Mouse (Mus musculus): Measurements from ENCODE around the gene Secisbp2. TPM values are rescaled to one million over a fixed set of nuclear protein-coding genes. Genes with fewer than 3 reads are reported as not detected.

Gene Secisbp2
- total RNA-seq, 2 experiments from 2014 or later, result 16.8 to 18.0 TPM

GRCm38 (mm10) chr13:51681634-51682033 lies 30.1 kb downstream of the Secisbp2 start:
- no peak for DNase-seq (ENCODE audit: low spot score in 2 of 2)

DNA sequence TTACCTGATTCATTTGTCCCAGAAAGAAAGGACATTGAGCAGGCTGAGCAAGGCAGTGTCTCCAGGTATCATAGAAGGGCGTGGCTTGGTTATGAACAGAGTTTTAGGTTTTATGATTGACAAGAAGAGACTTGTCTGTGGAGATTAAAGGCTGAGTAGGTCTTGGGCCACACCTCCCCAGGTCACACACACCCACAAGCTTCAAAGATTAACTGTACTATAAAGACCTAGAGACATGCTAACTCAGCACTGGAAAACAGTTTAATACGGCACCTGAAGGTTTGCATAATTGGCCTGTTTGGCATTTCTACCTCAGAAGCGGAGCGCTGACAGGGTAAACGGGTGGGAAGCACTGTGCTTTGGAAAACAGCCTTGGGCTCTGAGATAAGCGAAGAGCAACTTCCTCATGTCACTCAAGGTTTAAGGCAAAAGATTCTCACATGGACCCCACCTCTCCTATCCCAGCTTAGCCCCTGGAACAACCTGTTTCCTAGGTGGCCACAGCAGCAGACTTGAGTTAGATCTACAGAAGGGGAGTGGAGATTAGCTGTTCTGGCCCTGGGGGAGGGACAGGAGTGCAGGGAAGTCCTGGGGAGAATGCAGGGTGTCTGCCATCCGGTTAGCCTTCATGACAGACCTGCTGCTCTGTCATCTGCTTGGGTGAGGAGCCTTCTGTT lies 33.9 kb downstream of the Secisbp2 start:
- DNase-seq (ENCODE audit: low spot score in 2 of 2), result no peak

DNA sequence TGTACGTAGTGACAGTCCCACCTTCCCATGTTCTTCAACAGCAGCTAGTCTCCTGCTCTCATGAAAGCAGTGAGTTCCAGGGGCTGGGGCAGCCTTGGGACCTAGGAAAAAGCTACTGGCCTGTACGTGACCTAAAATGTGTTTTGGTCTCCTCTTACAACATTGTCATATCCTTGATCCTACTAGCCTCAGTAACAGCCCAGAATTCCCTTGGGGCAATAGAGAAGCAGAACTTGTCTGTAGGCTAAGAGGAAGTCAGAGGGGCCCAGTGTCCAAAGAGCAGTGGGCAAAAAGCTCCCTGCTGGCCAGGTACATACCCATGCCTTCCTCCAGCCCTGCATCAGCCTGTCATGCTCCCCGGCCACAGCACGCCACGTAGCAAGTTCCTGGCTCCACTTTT lies 35.5 kb downstream of the Secisbp2 start:
- no peak for DNase-seq (ENCODE audit: low spot score in 2 of 2)

GRCm38 (mm10) chr13:51688688-51689087 lies 37.2 kb downstream of the Secisbp2 start:
- no peak for DNase-seq (ENCODE audit: low spot score in 2 of 2)

DNA sequence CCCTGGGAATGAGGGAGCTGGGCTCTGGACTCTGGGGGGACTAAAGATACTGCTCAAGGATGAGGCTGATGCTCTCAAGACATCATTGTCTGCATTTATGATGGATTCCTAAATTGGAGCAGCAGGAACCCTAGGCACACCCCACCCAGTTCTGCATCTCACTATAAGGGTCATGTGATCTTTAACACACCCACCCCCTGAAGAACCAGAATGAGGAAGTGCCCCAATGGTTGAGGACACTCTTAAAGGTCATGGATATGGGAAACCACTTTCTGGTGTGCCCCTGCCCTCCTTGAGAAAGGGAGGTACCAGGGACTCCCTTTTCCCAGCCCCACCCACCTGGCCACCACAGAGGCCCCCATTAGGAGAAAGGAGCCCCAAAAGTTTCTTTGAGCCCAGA lies 45.0 kb downstream of the Secisbp2 start:
- DNase-seq (ENCODE audit: low spot score in 2 of 2), result no peak

- DNase-seq (ENCODE audit: low spot score in 2 of 2), result no peak
These were observed 46.0 kb downstream of the Secisbp2 start for GRCm38 (mm10) chr13:51697455-51697854.

GRCm38 (mm10) chr13:51697897-51698296 lies 46.4 kb downstream of the Secisbp2 start:
- DNase-seq (ENCODE audit: low spot score in 2 of 2), result no peak

- no peak for DNase-seq (ENCODE audit: low spot score in 2 of 2)
These were observed 46.8 kb downstream of the Secisbp2 start for GRCm38 (mm10) chr13:51698318-51698717.

DNA sequence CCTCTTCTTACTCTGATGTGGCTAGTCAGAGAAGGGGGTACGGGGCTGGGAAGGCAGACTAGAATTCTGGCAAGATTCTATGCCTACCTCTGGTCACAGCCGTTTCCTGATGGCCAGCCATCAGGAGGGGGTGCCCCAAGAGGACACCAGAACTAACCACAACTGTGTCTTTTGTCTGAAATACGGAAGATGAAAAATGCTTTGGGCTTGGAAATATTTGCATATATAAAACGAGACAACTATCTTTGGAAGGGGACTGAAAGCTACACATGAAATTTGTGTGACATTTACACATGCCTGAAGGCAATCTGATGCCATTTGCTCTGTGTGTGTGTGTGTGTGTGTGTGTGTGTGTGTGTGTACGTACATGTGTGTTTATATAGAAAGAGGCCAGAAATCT lies 52.4 kb downstream of the Secisbp2 start:
- DNase-seq (ENCODE audit: low spot score in 2 of 2), result no peak

DNA sequence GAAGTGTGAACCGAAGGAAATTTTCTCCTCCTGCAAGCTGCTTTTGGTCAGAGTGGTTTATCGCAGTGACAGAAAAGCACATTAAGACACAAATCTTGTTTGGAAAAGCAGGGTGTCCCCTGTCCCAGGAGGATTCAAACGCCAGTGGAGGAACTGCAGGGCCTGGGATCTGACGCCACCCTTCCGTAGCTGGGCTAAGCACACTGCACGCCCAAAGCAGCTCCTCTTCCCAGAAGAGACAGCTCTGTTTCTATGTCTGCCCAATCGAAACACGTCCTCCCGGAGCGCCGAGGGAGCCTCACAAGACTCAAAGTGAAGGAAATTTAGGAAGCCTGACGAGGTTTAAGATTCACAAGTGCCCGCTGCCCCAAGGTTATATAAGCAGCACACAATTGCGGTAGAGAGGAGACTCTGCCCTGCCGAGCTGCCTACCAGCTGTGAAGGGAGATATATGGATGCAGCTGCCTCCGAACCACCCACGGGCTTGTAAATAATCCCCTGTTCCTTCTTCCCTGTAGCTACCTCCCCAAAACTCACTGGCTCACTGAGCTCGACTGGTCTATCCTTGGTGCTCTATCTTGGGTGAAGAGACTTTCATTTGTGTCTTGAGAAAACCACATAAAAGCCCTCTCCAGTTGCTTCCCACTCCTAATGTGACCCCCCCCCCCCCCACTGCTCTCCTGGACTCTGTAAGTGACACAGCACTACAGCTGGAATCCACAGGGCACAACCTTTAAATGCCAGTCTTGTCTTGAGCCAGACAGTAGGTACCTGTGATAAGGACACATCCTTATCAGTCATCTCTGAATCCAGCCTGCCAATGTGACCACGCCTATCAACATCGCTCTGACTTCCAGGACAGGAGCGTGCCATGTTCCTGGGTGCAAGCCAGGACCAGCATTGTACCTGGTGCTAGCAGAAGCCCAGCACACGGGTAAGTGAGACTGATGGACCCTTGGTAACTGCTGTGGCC lies 54.7 kb downstream of the Secisbp2 start:
- no peak for DNase-seq (ENCODE audit: low spot score in 2 of 2)

DNA sequence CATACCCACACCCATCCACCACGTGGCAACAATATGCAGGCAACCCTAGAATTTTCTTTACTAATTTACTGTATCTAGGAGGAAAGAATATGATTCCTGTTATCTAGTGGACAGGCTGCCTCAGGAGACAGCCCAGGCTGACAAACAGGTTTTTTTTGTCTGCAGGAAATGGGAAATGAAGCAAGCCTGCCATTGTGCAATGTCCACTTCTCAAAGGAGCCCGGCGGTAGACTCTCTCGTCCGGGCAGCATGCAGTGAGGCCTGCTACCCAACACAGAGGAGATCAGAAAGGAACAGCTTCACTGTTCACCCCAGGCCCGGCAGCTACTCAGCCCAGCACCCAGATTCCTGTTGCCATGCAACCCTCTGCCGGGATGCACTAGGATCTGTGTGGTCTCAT lies 59.2 kb downstream of the Secisbp2 start:
- DNase-seq (ENCODE audit: low spot score in 2 of 2), result no peak

DNA sequence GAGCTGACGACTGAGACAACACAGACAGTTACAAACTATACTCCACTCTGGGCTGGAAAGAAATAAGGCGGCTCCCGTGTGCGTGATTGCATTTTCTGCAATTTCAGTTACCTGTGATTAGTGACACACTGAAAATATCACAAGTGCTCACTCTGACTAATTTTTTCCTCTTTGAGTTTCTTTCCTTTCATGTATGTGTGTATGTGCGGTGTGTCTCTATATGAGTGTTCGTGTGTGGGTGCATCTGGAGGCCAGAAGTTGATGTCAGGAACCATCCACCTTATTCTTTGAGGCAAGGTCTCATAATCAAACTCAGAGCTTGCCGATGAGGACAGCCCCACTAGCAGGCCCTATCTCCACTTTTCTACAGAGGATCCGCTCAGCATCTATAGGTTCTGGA lies 60.5 kb downstream of the Secisbp2 start:
- DNase-seq (ENCODE audit: low spot score in 2 of 2), result no peak

DNA sequence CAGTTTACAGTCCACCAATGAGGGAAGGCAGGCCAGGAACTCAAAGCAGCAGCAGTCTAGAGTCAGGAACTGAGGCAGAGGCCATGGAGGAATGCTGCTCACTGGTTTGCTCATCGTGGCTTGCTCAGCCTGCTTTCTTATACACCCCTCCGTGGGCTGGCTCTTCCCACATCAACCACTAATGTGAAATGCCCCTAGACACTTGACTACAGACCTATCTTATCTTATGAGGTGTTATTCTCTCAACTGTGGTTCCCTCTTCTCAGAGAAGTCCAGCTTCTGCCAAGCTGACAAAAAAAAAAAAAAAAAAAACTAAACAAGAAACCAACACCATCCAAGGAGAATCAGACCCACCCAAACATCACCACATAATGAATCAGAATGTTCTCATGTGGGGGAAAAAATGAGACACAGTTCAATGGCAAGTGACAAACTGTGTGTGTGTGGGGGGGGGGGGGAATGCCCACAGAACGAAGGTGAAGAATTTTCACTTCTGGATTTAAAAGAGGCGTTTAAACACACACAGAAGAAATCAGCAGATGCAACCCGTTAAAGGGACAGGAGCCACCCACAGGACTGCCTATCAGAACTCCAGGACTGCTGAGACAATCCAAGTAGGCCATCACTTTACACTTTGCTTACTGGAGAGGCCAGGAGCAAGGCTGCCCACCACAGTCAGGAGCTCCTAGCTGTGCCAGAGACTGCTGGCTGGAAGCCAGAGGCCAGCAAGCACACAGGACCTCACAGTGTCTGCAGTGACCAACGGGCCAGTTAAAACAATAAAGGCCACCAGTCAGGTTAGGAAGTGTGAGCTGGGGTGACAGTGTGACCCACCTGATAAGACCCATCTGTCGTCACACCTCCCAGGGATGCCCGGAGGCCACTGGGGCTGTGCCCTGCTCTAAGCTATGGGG lies 65.1 kb downstream of the Secisbp2 start:
- DNase-seq (ENCODE audit: low spot score in 2 of 2), result no peak

GRCm38 (mm10) chr13:51719256-51719655 lies 67.8 kb downstream of the Secisbp2 start:
- DNase-seq (ENCODE audit: low spot score in 2 of 2), result no peak

DNA sequence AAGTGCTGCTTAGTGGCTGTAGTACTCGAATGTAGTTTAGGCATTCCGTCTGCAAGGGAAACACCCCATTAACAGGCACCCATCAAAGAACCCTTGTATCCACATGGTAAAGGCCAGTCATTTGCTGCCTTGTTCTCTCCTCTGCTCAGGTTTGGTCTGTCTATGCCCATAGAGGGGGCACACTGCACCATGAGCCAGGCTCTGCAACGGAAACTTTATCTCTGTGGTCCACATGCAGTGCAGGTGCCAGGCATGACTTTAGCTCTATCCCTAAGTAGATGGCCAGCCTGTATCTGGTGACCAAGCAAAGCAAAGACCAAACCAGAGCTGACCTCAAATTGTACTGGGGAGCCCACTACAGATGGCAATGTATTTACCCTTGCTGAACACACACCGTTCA lies 69.1 kb downstream of the Secisbp2 start:
- DNase-seq (ENCODE audit: low spot score in 2 of 2), result no peak

GRCm38 (mm10) chr13:51723114-51723513 lies 71.6 kb downstream of the Secisbp2 start:
- DNase-seq (ENCODE audit: low spot score in 2 of 2), result no peak

DNA sequence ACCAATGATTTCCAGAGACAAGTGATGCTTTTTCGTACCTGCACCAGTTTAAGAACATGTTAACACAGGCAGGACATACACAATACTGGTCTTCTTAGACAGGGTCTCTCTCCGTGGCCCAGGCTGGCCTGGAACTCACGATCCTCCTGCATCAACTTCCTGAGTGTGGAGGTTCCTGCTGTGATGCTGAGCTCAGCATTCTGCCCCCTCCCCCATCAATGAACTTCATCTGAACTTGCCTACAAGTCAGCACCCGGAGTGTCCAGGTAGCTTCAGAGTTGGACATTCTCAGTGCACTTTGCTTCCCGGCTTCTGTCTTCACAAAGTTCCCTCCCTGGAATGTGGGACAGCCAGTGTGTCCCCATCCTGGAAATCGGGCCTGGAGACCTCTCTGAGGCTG lies 73.1 kb downstream of the Secisbp2 start:
- DNase-seq (ENCODE audit: low spot score in 2 of 2), result no peak

DNA sequence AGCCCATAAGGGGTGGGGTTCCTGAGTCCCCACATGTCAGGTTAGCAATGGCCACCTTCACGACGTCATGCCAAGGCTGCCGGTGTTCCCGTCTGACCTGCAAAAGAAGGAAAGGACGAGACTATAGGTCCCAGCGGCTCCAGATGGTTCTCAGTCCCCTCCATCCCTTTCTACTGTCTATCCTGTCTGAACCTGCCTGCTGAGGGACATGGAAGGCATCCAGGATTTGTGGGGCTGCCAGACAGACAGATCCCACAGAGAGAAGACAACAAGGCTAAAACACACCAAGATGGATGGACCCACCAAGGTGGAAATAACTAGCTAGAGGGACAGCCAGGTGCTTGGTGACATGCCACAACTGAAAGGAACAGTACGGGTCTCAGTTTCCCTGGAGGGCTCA lies 73.9 kb downstream of the Secisbp2 start:
- no peak for DNase-seq (ENCODE audit: low spot score in 2 of 2)

DNA sequence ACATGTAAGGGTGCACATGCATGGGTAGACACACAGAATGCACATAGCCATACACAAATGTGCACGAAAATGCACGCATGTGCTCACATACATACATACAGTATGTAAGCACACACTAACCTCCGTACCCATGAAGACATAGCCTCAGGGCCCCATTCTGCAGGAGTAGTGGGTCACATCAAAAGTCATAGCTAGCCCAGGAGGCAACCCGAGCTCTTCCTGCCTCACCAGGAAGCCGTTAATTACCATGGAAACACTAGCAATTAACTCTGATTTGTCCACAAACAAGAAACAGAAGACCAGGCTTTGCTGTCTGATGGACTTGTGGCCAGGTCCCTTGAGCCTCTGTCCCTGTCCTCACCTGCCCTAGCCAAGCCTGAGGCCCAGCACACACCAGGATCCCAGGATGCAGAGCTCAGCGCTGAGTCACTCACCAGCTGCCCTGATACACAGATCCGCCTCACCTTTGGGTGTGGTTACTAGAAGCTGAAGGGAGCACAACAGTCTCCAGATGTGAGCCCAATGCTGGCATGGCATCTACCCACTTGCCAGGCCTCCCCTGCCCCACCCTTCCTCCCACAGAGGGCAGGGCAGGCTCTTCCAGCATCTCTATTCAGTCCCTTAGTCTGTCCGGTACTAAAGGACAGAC lies 74.6 kb downstream of the Secisbp2 start:
- no peak for DNase-seq (ENCODE audit: low spot score in 2 of 2)

DNA sequence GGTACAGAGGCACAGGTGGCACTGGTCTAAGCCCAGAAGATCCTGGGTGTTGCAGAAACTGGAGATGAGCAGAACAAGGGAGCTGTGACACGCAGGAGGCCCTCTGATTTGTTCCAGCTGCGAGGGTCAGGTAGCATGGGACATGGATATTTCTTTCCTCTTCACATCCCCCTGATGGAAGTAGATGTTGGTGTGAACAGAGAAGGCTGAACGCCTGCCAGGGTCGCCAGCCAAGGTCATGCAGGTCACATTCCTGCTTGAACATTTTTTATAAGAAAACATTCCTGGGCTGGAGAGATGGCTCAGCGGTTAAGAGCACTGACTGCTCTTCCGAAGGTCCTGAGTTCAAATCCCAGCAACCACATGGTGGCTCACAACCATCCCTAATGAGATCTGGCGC lies 75.9 kb downstream of the Secisbp2 start:
- no peak for DNase-seq (ENCODE audit: low spot score in 2 of 2)

GRCm38 (mm10) chr13:51729887-51730361 lies 78.4 kb downstream of the Secisbp2 start:
- DNase-seq (ENCODE audit: low spot score in 2 of 2), result peak in 1 of 2 experiments; percentile 38
